Mouse (Mus musculus) monocyte, adult 5-6 weeks (primary cell): ENCODE results near the gene Pappa2. TPM values are rescaled to one million over a fixed set of nuclear protein-coding genes. Genes with fewer than 3 reads are reported as not detected.

Experiments
- ATAC-seq: fragments of 153-309, 156-312 bp; replicated peaks from 2 replicates; pipeline ENCODE4 v1.8.0; 2017; ENCODE audit warnings: mild to moderate bottlenecking; ENCODE audit not compliant: low TSS enrichment, insufficient number of reproducible peaks, severe bottlenecking, poor library complexity, low FRiP score
- total RNA-seq: library from RNA; stranded (forward); fragments of 200-1000, 200-491, 200-594 nt; gene quantifications from 3 replicates; pipeline ENCODE4 v1.2.3, GENCODE M21; 2017

Gene Pappa2
- total RNA-seq, 1 experiment from 2014 or later, result not detected

DNA sequence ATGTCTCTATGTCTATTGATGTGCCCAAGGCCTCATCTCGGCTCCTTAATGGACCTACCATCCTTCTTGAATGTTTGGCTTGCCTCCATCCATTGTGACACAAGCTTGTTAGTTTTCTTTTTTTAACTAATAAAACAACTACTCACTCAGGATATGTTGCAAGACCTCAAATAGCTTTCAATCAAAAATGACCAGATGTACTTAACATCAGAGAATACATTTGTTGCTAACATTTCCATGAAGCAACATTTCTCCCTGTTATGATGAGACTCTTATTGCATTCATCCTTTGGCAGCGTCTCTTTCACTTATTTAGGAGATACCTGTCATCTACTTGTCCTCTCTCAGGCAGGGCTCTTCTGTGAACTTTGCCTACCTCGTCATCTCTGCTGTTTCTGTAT is 61.4 kb downstream of the Pappa2 start:
- no peak for ATAC-seq

DNA sequence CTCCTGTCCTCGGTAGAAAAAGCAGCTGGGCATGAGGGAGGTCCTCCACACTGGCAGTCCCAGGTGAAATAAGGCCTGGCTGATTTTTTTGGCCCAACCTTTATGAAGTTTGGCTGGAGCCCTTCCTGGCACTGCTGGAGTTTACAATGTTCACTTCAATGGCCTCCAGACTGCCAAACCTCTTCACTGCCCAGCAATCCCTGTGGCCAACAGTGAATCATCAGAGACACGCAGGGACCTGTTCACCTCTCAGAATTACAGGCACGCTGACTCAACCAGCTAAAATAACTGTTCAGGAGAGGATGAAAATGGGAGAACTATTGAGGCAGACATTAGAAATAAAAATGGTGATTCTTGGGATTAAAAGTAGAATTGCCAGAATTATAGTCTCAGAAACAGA is 63.2 kb downstream of the Pappa2 start:
- ATAC-seq, result no peak

DNA sequence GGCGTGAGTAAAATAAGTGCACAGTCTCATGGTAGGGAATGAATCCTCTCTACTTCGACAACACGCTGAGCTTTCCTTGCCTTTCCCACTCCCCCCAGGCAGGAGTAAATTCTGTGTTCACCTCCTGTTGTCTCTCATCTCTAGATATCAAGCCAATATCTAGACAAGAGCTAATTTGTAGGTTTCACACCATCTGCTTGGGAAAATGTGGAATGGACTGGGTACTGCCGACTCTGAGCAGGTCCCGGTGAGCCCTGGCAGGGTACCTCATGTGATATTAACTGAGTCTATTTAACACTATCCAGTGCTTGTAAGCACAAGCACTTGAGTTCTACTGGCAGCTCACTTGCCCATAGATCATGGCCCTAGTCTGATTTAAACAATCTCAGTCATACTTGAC is 64.7 kb downstream of the Pappa2 start:
- no peak for ATAC-seq

GRCm38 (mm10) chr1:158910661-158911060 is 69.6 kb downstream of the Pappa2 start:
- no peak for ATAC-seq

- no peak for ATAC-seq
These were observed 83.0 kb downstream of the Pappa2 start for GRCm38 (mm10) chr1:158897339-158897738.

GRCm38 (mm10) chr1:158894441-158894840 is 85.8 kb downstream of the Pappa2 start:
- ATAC-seq, result no peak

- no peak for ATAC-seq
These were observed 104.8 kb downstream of the Pappa2 start for GRCm38 (mm10) chr1:158875487-158875886.

DNA sequence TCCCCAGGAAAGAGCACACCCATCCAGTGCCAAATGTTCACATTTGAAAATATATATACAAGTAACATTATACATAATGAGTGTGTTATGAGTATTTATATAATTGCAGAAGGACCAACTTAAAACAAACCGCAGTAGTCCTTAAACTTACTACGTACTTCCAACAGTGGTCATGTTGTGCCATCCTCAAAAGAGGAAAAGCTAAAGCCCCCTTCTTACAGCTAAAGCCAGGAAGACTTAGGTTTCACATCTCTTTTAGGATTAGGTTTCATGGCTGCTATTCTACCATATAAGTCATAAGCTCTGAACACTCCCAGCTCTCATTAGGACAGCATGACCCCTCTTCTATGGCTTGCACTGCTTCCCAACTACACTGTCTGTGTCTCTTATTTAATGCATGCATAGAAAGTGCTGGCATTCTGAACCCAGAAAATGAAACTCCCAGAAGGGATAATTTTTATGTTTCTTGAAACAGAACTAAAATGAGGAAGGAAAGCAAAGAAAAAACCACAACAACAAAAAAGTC is 105.7 kb downstream of the Pappa2 start:
- ATAC-seq, result no peak

GRCm38 (mm10) chr1:158873631-158874030 is 106.7 kb downstream of the Pappa2 start:
- ATAC-seq, result no peak

DNA sequence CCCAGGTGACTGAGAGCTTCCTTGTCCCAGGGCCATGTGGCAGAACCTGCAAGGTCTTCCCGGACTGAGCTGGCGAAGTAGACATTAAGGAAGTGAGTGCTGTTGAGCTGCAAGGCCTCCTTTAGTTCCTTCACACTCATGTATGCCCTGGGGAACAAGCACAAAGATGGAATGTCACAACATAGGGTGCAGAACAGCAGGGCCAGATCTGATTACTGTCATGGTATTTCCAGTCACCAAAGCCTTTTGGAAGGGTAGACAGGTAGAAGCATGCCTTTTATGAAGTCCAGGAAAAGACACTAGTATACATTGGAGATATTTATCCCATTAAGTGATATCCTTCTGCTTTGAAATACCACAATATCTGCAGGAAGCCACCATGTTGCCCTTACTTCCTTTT is 108.9 kb downstream of the Pappa2 start:
- ATAC-seq, result no peak

GRCm38 (mm10) chr1:158860190-158860589 is 120.1 kb downstream of the Pappa2 start:
- ATAC-seq, result no peak

- no peak for ATAC-seq
These were observed 126.1 kb downstream of the Pappa2 start for GRCm38 (mm10) chr1:158853936-158854882.

GRCm38 (mm10) chr1:158852836-158853567 is 127.3 kb downstream of the Pappa2 start:
- no peak for ATAC-seq

- no peak for ATAC-seq
These were observed 129.8 kb downstream of the Pappa2 start for GRCm38 (mm10) chr1:158850459-158850858.

DNA sequence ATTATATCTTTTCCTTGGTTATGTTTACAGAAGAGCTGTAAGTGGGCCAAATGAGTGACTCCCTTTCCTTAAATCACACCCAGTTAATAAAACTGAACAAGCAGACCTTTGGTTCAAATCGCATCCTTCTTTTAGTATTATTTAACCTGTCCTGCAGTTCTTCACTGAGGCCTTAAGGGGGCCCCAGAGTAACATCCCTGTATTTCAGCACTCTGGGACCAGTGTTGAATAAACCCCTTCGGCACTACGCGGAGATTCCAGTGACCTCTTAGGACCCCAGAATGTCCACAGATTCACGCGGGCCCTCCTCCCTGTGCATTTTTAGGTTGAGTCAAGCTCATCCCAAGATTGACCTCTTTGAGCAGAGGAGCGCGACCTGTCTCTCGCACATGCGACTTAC is 135.7 kb downstream of the Pappa2 start:
- no peak for ATAC-seq

DNA sequence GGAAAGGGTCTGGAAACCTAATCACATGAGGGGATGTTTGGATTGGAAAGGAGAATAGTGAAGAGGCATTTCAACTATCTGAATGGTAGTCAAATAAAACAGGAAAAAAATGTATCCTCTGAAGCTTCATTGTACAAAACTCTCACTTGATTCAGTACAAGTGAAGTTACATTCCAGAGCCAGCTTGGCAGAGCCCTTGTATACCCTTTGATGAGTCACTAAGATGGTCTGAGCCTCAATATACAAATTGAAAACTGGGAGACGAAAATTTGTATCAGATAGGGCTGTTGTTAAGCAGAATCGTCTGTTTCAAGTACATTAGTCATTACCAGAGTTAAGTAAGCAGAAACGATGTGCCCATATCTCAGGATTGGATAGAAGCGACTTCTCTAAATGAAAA is 143.1 kb downstream of the Pappa2 start:
- no peak for ATAC-seq

DNA sequence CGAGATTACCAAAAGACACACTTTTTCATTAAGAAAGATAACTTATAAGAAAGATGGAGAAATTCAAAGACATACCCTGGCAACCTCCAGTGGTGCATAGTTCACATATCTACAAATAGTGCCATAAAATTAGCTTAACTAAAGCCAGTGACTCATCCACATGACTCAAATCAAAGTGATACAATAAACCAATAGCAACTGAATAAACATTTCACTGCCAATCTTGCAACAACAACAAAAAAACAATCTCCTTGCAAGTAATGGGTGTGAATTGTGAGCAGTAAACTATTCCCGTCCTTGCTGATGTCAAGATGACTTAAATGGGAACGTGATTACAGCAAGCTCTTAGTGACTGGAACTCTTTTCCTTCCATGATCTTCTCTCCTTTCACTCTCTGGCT is 150.1 kb downstream of the Pappa2 start:
- no peak for ATAC-seq

DNA sequence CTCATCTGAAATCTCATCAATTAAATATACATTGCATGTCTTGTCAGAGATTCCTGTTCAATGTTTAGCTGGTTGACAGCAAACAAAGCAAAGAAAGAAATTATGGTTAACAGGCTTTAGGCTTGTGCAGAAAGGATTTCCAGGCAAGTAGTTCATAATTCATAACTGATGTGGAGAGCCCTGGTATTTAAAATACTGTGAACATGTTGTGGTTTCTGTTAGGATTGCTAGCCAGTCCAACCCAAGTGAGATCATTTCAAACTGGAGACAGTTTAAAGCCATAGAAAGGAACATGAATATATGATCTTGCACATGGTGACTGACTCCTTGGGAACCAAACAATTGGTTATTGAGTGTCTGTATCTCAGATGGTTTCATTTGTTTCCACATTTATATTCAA is 152.4 kb downstream of the Pappa2 start:
- ATAC-seq, result no peak

DNA sequence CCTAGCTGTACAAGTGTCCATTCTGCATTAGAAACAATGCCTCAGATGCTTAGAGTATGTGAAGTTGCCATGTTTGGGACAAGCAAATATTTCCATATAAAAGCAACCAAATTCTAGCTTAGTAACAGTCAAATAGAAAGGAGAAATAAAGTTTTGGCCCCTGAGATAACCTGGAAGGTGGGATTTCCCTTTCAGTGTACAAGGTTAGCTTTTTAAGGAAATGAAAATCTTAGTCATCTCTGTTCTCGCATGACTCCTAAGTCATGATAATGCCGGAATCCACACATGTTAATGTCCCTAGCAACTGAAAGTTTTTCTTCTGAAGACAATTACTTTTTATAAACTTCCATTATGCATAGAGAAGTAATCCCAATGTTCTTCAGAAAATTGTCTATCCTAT is 160.6 kb downstream of the Pappa2 start:
- ATAC-seq, result no peak

DNA sequence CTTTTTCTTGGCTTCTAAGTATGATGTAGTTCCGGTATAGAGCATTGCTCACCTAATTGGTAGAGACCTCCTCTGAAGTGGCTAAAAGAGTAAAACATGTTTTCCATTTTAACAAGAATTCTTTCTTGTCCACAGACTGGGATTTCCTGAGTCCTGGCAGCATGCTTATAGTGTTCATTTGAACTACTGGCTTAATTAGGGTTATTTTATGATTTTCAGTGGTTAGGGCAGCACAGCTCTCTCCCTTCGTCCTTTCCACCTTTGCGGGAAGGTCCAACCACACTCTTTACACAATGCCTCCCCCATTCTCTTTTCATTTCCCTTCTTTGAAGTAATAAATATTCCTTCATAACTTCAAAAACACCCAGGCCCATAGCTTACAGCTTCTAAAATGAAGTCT is 163.8 kb downstream of the Pappa2 start:
- no peak for ATAC-seq
